Mouse (Mus musculus): ENCODE measurements around the gene Clpsl2.

DNA sequence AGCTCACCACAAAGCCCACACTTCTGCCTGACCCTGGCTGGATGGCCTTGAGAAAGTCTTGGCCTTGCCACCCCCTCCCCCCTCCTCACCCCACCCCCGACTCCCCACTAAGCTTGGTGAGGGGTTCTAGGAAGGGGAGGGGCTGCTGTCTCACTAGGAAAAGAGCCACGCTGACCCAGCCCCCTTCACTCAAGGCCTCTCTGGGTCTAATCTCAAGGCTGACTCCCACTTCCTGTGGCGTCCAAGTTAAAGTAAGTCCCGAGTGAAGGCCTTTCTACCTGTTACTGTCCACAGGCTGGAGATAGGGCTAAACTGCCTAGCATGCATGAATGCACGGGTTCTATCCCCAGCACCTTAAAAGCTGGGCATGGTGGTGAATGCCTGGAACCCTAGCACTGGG, 41.7 kb upstream of the Clpsl2 start:
- TF ChIP-seq CTCF (IDR thresholded peaks at IDR 0.05; ENCODE audit: extremely low read depth, insufficient read depth, low read length) (no peak), POLR2A (IDR thresholded peaks at IDR 0.05; ENCODE audit: extremely low read depth, insufficient read depth, low read length) (no peak)
